Mouse (Mus musculus) liver, embryonic 13.5 days (tissue): Measurements from ENCODE around the gene Lrrc7. TPM values are rescaled to one million over a fixed set of nuclear protein-coding genes. Genes with fewer than 3 reads are reported as not detected.

ENCODE experiments used
- ATAC-seq: fragments of 200-750 bp; cut with Nextera tagmentation; 2 replicates; pipeline ENCODE4 v1.8.0; 2017; ENCODE audit warnings: low read depth, mild to moderate bottlenecking, moderate number of reproducible peaks, moderate library complexity
- DNase-seq: peaks from one replicate; pipeline ENCODE4 v3.0.0; 2022
- H3K27ac ChIP-seq: fragments of 300-500 bp; sonication (generic); 2 replicates; pipeline ENCODE4 v1.5.1; 2015; ENCODE audit warnings: moderate library complexity, mild to moderate bottlenecking, inconsistent platforms
- H3K27me3 ChIP-seq: fragments of 300-500 bp; sonication (generic); 2 replicates; pipeline ENCODE4 v1.6.1; 2015; ENCODE audit warnings: mild to moderate bottlenecking, inconsistent platforms
- H3K36me3 ChIP-seq: fragments of 300-500 bp; sonication (generic); 2 replicates; pipeline ENCODE4 v1.6.1; 2015; ENCODE audit warnings: mild to moderate bottlenecking, inconsistent platforms
- H3K4me1 ChIP-seq: fragments of 300-500 bp; sonication (generic); replicated peaks from 2 replicates; pipeline ENCODE4 v1.6.1; 2015; ENCODE audit warnings: inconsistent platforms
- H3K4me2 ChIP-seq: fragments of 300-500 bp; sonication (generic); 2 replicates; pipeline ENCODE4 v1.6.1; 2015; ENCODE audit warnings: inconsistent platforms, mild to moderate bottlenecking, moderate library complexity
- H3K4me3 ChIP-seq: fragments of 300-500 bp; sonication (generic); replicated peaks from 2 replicates; pipeline ENCODE4 v1.5.1; 2015; ENCODE audit warnings: mild to moderate bottlenecking, inconsistent platforms
- H3K9ac ChIP-seq: fragments of 300-500 bp; sonication (generic); 2 replicates; pipeline ENCODE4 v1.6.1; 2015; ENCODE audit warnings: mild to moderate bottlenecking, inconsistent platforms
- H3K9me3 ChIP-seq: fragments of 300-500 bp; sonication (generic); replicated peaks from 2 replicates; pipeline ENCODE4 v1.6.1; 2016; ENCODE audit warnings: inconsistent platforms
- WGBS: fragments of 180-500 bp; shearing (Covaris S2); methylation state at CpG from one replicate; pipeline ENCODE4 v1.1.7; 2015; ENCODE audit not compliant: insufficient replicate concordance; 5-methylcytosine and 5-hydroxymethylcytosine counted together
- polyA plus RNA-seq: library from polyadenylated mRNA; unstranded; fragments of >200 nt; fragmentation: Nextera tagmentation; extraction: Ambion mirVana; gene quantifications from 2 replicates; pipeline ENCODE4 v1.2.1, GENCODE M21; 2015

Gene Lrrc7
- polyA plus RNA-seq, 1 experiment from 2014 or later = 0.05 TPM

DNA sequence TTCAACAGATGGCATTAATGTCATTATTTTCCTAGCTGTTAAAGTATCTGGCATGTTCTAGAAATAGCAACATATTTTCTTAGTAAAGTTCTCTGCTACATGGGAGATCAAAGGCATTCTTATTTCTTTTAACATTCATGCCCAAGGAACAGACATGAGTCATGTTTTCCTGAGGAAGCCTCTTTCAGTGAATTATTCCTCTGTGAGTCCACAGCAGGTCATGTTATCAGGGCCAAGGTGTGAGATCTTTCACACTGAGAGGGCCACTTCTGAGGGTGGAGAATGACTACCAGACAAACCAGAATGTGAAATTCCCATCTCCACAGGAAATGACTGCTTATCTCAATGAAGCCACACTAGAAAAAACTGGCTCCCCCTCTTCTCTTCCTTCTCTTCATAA lies 309.4 kb downstream of the Lrrc7 start:
- H3K4me3 ChIP-seq = no peak overlapping the region
- ATAC-seq = no peak
- H3K27me3 ChIP-seq = no peaks in the 10 kb centered on the region

DNA sequence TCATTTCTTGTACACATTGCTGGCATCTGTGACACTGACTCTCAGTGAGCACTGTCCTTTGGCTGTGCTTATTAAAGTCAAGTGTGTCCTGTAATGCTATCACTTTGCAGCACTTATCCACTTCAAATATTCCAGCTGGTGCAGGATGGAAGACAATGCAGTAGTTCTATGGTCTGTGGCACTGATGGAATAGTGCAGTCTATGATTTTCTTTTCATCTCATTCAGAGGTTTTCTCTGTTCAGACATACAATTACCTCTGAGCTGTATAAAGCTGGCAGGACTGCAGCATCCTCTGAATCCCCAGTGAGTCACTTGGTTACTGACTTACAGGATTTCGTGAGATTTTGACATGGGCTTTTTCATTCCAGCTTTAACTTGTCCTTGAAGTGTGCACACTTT lies 314.3 kb downstream of the Lrrc7 start:
- Histone ChIP-seq H3K4me1 (no peaks in the 10 kb centered on the region), H3K4me2 (no peak overlapping the region), H3K9ac (no peak overlapping the region), H3K27me3 (no peaks in the 10 kb centered on the region), H3K36me3 (no peaks in the 10 kb centered on the region), H3K4me3 (no peak overlapping the region), H3K9me3 (no peaks in the 10 kb centered on the region), H3K27ac (no peak overlapping the region)
- 47% methylated on average over 1 of the region's 1 CpGs for WGBS
- ATAC-seq = no peak
- DNase-seq = no peak

More for the DNA sequence above, 309.4 kb downstream of the Lrrc7 start:
- Histone ChIP-seq H3K36me3 (no peaks in the 10 kb centered on the region), H3K4me1 (no peaks in the 10 kb centered on the region), H3K9ac (no peak overlapping the region), H3K27ac (no peak overlapping the region), H3K9me3 (no peaks in the 10 kb centered on the region), H3K4me2 (no peak overlapping the region)
- no peak for DNase-seq

DNA sequence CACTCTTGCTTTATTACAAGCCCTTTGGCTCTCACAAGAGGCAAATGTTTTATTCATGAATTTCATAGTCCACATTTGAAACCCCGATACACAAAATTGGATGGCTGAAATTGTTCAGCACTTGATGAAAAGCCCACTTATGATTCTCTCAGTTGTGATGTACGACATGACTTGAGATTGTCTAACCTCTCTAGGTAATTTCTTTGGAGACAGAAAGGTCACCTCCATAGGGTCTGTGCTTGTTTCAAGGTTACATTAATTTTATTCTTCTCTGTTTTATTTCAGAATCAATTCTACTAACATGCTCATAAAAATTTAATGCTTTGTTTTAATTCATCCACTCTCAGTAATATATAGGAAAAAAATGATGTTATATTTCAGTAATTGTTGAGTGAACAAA lies 351.4 kb downstream of the Lrrc7 start:
- H3K27me3 ChIP-seq = no peaks in the 10 kb centered on the region
- H3K9ac ChIP-seq = no peak overlapping the region
- no peaks in the 10 kb centered on the region for H3K36me3 ChIP-seq
- no peaks in the 10 kb centered on the region for H3K9me3 ChIP-seq
- ATAC-seq = no peak
- no peak for DNase-seq
- no peak overlapping the region for H3K27ac ChIP-seq
- 68% methylated on average over 2 of the region's 2 CpGs for WGBS
- no peak overlapping the region for H3K4me2 ChIP-seq
- no peak overlapping the region for H3K4me3 ChIP-seq
- no peaks in the 10 kb centered on the region for H3K4me1 ChIP-seq

DNA sequence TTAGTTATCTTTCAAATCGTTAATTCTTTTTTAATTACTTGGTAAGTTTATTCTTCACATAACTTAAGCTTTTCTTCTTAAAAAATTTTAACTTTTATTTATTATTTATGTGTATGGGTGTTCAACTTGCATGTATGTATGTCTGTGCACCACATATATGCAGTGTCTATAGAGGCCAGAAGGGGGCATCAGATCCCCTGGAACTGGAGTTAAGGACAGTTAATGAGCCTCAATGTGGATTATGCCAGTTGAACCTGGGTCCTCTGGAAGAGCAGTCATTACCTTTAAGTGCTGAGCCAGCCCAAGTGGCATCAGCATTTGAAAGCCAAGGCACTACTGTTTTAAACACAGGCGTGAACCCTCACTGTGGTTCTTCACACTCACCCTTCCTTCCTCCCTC lies 352.0 kb downstream of the Lrrc7 start:
- no peaks in the 10 kb centered on the region for H3K36me3 ChIP-seq
- no peak overlapping the region for H3K4me2 ChIP-seq
- no peaks in the 10 kb centered on the region for H3K4me1 ChIP-seq
- no peak overlapping the region for H3K4me3 ChIP-seq
- no peak overlapping the region for H3K27ac ChIP-seq
- DNase-seq = no peak
- H3K27me3 ChIP-seq = no peaks in the 10 kb centered on the region
- ATAC-seq = no peak
- H3K9ac ChIP-seq = no peak overlapping the region
- no peaks in the 10 kb centered on the region for H3K9me3 ChIP-seq
- 5% methylated on average over 2 of the region's 2 CpGs for WGBS

DNA sequence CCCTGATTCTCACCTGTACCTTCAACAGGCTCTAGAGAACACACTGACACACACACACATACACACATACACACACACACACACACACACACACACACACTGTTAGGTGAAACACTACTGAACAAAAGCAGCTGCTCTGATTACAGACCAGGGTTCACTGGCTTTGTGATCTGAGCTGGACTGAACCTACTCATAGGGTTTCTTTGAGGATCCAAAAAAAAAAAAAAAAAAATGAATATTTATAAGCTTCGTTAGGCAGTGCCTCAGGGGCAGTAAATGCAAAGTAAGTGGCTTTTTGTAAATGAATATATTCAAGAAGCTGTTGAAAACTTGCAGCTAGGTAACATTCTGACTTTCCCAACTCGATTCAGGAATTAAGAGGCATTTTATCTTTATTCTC lies 354.2 kb downstream of the Lrrc7 start:
- ATAC-seq = no peak
- H3K27me3 ChIP-seq = no peaks in the 10 kb centered on the region
- H3K4me3 ChIP-seq = no peak overlapping the region
- no peaks in the 10 kb centered on the region for H3K9me3 ChIP-seq
- no peak overlapping the region for H3K9ac ChIP-seq
- no peak overlapping the region for H3K27ac ChIP-seq
- no peaks in the 10 kb centered on the region for H3K4me1 ChIP-seq
- H3K36me3 ChIP-seq = no peaks in the 10 kb centered on the region
- H3K4me2 ChIP-seq = no peak overlapping the region
- DNase-seq = no peak
- WGBS = 30% methylated on average over 2 of the region's 2 CpGs

DNA sequence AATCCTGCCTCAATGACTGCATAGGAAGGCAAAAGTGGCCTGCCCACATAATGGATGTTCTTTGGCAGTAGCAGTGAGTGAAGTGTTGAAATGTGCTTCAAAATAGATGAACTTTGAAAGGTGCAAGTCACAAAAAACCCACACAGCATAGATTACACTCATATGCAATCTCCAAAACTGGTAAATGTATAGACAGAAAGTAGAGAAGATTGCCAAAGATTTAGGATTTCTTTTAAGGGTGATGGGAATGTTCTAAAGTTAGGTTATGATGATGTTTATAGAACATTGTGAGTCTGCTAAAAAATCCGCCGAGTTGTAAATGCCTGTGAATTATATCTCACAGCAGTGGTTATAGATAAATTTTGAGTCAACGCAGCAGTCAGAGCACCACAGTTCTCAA lies 359.2 kb downstream of the Lrrc7 start:
- H3K27ac ChIP-seq = no peak overlapping the region
- H3K4me1 ChIP-seq = no peaks in the 10 kb centered on the region
- H3K27me3 ChIP-seq = no peaks in the 10 kb centered on the region
- H3K9ac ChIP-seq = no peak overlapping the region
- no peak for DNase-seq
- 66% methylated on average over 3 of the region's 3 CpGs for WGBS
- H3K36me3 ChIP-seq = no peaks in the 10 kb centered on the region
- no peak for ATAC-seq
- no peak overlapping the region for H3K4me2 ChIP-seq
- H3K9me3 ChIP-seq = no peaks in the 10 kb centered on the region
- no peak overlapping the region for H3K4me3 ChIP-seq

DNA sequence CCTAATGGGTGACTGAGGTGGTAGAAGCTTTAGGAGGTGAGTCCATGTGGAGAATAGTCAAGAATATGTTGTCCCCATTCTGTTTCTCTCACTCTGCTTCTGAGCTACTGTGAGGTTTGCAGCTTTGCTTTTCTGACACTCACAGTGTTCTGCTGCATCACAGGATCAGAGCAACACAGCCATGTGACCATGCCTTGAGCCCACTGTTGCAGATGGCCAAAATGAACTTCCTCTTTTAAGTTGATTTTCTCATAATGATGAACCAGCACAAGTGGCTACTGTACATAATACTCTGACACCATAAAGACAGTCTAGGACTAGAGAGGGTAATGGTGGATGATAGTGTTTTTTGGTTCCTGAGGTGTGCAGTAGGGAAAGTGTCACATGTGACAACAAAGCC lies 366.6 kb downstream of the Lrrc7 start:
- no peaks in the 10 kb centered on the region for H3K4me1 ChIP-seq
- ATAC-seq (0 out of 2 replicates have a peak, but pooled peaks have one; percentile 18), DNase-seq (no peak)
- no peak overlapping the region for H3K4me3 ChIP-seq
- H3K9ac ChIP-seq = no peak overlapping the region
- no peaks in the 10 kb centered on the region for H3K27me3 ChIP-seq
- no peak overlapping the region for H3K4me2 ChIP-seq
- H3K36me3 ChIP-seq = no peaks in the 10 kb centered on the region
- H3K27ac ChIP-seq = no peak overlapping the region
- H3K9me3 ChIP-seq = no peaks in the 10 kb centered on the region

DNA sequence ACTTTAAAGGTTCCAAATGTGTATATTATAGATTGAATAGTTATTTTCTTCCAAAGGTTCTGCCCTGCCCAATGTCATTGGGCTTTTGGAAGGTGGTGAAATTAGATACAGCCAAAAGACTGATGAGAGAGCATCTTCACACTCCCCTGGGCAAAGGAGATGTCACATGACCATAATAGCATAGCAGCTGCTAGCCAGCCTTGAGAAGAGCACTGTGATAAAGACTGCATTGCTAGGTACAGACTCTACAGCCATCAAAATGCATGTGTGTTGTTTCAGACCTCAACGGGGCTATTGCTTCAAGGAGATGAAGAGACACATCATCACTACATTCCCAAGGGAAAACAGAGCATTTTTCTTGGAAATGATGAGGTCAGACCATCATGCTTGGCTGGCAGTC lies 368.8 kb downstream of the Lrrc7 start:
- no peaks in the 10 kb centered on the region for H3K36me3 ChIP-seq
- H3K9me3 ChIP-seq = no peaks in the 10 kb centered on the region
- no peaks in the 10 kb centered on the region for H3K4me1 ChIP-seq
- no peaks in the 10 kb centered on the region for H3K27me3 ChIP-seq
- no peak for DNase-seq
- H3K9ac ChIP-seq = no peak overlapping the region
- ATAC-seq = no peak
- H3K27ac ChIP-seq = no peak overlapping the region
- H3K4me2 ChIP-seq = no peak overlapping the region
- 26% methylated on average over 1 of the region's 1 CpGs for WGBS
- H3K4me3 ChIP-seq = no peak overlapping the region

DNA sequence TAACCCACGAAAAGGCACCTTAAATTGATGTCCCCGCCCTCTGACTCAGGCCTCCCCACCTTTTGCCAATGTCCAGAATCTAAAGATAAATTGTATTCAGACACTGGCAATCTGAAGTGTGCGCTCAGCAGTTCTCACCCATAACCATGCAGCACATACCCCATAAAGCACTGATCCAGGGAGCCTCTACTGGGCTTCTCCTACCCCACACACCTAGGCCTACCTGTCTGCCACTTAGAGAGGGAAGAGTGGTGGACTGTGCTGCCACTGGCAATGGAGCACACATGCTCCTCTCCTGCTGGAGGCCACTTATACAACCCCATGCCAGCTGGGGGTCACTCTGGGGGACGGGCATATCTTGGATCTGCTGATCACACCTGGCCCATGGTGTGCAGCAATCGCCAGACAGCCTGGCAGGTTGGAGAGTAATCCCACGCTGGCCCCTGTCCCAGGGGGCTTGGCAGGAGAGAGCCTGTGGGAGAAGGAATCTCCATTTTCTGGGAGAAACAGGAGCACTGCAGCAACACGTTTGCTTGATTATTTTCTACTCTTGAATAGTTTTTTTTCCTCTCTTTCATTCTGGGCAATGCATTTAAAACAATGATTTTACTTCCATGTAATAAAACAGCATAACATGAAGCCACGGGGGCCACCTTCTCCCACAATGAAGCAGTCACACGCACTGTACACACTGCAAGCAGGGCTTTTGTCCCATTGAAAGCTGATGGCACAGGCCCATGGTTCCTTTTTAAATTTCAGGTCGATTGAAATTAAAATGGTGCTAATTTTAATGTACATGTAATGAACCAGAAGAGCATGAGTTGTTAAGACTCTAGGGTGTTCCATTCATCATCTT lies 386.9 kb downstream of the Lrrc7 start:
- Histone ChIP-seq H3K4me1 (no peaks in the 10 kb centered on the region), H3K9ac (no peak overlapping the region), H3K4me3 (no peak overlapping the region), H3K9me3 (no peaks in the 10 kb centered on the region), H3K27me3 (no peaks in the 10 kb centered on the region), H3K36me3 (no peaks in the 10 kb centered on the region), H3K27ac (no peak overlapping the region), H3K4me2 (no peak overlapping the region)
- DNase-seq = no peak
- WGBS = 47% methylated on average over 10 of the region's 10 CpGs
- no peak for ATAC-seq

DNA sequence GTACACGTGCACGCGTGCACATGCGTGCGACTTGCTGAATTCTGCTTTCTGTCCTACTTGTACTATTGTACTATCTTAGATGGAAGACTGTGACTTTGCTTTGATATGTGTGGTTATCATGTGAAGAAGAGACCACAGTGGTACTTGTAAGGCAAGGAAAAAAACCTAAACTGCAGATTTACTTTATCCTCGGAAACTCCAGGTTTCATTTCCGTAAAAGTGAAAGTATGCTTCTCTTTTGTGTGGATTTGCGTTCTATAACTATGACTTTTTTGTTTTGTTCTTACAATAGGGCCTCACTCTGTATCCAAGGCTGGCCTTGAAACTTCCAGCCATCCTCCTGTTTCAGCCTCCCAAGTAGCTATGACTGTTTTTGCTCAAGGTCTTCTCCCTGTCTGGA lies 392.8 kb downstream of the Lrrc7 start:
- ATAC-seq (no peak), DNase-seq (no peak)
- Histone ChIP-seq H3K27me3 (no peaks in the 10 kb centered on the region), H3K36me3 (no peaks in the 10 kb centered on the region), H3K4me2 (no peak overlapping the region), H3K27ac (no peak overlapping the region), H3K9ac (no peak overlapping the region), H3K4me3 (no peak overlapping the region), H3K4me1 (no peaks in the 10 kb centered on the region), H3K9me3 (no peaks in the 10 kb centered on the region)
- WGBS = 84% methylated on average over 8 of the region's 8 CpGs

DNA sequence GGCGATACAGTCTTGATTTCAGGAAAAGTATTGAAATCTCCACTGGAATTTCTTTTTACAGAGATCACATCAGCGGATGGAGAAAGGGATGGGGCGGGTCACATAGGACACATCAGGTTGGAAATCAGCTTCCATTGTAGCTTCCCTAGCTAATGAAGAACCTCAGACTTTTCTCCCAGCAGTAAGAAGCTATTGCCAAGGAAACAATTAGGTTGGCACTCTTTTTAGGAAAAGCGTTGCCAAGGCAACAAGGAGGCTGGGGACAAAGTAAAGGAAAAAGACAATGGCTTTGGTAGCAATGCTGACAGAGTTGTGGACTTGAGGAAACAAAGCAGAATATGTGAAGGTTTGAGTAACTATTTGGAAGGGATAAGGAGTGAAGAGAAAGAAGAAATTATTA lies 393.6 kb downstream of the Lrrc7 start:
- H3K4me3 ChIP-seq = no peak overlapping the region
- no peaks in the 10 kb centered on the region for H3K9me3 ChIP-seq
- H3K9ac ChIP-seq = no peak overlapping the region
- no peaks in the 10 kb centered on the region for H3K27me3 ChIP-seq
- no peak overlapping the region for H3K27ac ChIP-seq
- ATAC-seq (no peak), DNase-seq (no peak)
- 59% methylated on average over 4 of the region's 4 CpGs for WGBS
- H3K36me3 ChIP-seq = no peaks in the 10 kb centered on the region
- no peaks in the 10 kb centered on the region for H3K4me1 ChIP-seq
- no peak overlapping the region for H3K4me2 ChIP-seq

DNA sequence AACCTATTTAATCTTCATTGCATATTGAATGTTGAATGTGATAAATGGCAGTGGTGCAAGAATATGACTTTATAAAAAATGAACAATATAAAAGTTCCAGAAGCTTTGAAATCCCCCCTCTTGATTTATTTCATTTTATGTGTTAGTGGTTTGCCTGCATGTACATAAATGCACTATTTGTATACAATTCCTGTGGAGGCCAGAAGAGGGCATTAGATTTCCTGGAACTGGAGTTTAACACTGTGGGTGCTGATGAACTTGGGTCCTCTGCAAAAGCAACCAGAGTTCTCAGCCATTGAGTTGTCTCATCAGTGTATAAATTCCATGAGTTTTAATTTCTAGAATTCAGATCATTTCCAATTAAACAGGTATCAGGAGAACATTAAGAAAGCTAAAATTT lies 397.0 kb downstream of the Lrrc7 start:
- H3K4me3 ChIP-seq = no peak overlapping the region
- H3K4me1 ChIP-seq = no peaks in the 10 kb centered on the region
- H3K36me3 ChIP-seq = no peaks in the 10 kb centered on the region
- no peaks in the 10 kb centered on the region for H3K27me3 ChIP-seq
- no peak overlapping the region for H3K9ac ChIP-seq
- ATAC-seq = no peak
- H3K9me3 ChIP-seq = 0 out of 2 replicates have a peak, but pooled peaks cover 7% of the 10 kb centered on the region
- no peak overlapping the region for H3K4me2 ChIP-seq
- no peak overlapping the region for H3K27ac ChIP-seq
- DNase-seq = no peak
